Mouse (Mus musculus) bone marrow macrophage, adult 2 months (primary cell): ENCODE measurements around the gene Mcoln2.

ENCODE experiments used
- CTCF ChIP-seq: IDR thresholded peaks from 2 replicates; pipeline ENCODE4 v1.5.1; 2012; ENCODE audit warnings: low read depth, mild to moderate bottlenecking, low read length, moderate library complexity
- POLR2A ChIP-seq: IDR thresholded peaks from 2 replicates; pipeline ENCODE4 v1.6.1; 2012; ENCODE audit warnings: mild to moderate bottlenecking, low read depth, low read length, borderline replicate concordance

DNA sequence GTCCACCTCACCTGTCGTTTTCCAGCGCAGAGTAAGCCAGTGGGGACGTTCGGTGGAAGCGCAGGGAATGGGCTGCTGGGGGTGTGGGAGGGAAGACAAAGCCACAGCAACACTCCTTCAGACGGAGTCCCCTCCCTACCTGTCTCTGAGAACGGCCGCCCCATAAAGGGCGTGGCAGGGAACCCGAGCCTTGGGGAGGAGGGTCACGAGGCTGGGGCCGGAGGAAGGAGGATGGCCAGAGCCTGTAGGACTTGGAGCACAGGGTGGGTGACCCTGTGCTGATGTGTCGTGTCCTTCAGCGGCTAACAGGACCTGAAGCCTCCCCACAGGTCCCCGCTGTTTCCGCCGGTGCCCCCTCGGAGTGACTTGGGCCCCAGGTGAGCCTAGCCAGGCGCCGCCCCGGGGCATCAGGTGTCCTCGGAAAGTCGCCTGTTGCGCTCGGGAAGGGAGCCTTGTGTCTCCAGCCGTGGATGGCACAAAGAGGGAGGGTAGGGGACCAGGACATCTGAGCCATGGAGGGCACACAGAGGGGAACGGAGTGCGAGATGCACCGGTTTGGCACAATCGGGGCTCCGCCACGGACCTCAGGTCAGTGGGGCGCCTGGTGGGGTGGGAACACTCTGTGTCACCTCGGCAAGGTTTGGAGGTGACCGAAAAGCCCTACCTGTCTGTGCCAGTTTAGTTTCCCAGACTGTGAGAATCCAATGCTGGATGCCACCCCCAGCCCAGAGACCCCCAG is 32.2 kb upstream of the Mcoln2 start, which contains the start of gene Mcoln3:
- TF ChIP-seq CTCF (no peak), POLR2A (no peak)
